In genomic region chr8:118380058-118380457, GRCm38 (mm10) we compare ENCODE assay signal across 13 mouse cellular contexts.
A peak's percentile ranks its signal among the peaks of the same experiment; 100 is the strongest.
DNase-seq lines count a peak whose midpoint lies in the region; ATAC-seq lines count a peak whose summit lies in the region.
"Had no signal": no experiment of that assay in that cellular context is flagged by ENCODE, and none has a peak within 500 bp of the region (broad histone marks: within the 10 kb centered on the region; RNA-seq: fewer than 3 reads in every experiment).

No protein-coding gene starts in this region.

- ATAC-seq in neural tube, embryonic 11.5 days (ENCODE audit: insufficient read depth, low FRiP score, low TSS enrichment), result 0 out of 2 replicates have a peak, but pooled peaks have one; percentile 20
- peak; percentile 41 for ATAC-seq in hindbrain, embryonic 15.5 days (ENCODE audit: low FRiP score, low read depth)
- ATAC-seq in neural tube, embryonic 14.5 days (ENCODE audit: low read depth), result peak; percentile 58

- no peaks in the 10 kb centered on the region for H3K36me3 ChIP-seq in neural tube, embryonic 11.5 days (ENCODE audit: control insufficient read depth, insufficient read depth, low read length)
- H3K36me3 ChIP-seq in hindbrain, embryonic 15.5 days, result no peaks in the 10 kb centered on the region
- H3K36me3 ChIP-seq in neural tube, embryonic 14.5 days (ENCODE audit: control insufficient read depth, insufficient read depth, low read length), result no peaks in the 10 kb centered on the region
- H3K36me3 ChIP-seq: embryonic facial prominence, embryonic 15.5 days; limb, embryonic 15.5 days had no signal

- H3K9ac ChIP-seq in neural tube, embryonic 11.5 days (ENCODE audit: low read length), result no peak overlapping the region
- H3K9ac ChIP-seq in hindbrain, embryonic 15.5 days, result no peak overlapping the region
- H3K9ac ChIP-seq in neural tube, embryonic 14.5 days (replicated peaks; ENCODE audit: low read depth, low read length), result no peak overlapping the region
- H3K9ac ChIP-seq: embryonic facial prominence, embryonic 15.5 days; limb, embryonic 15.5 days; lung, embryonic 14.5 days had no signal

- 79% methylated on average over 8 of the region's 8 CpGs for WGBS in neural tube, embryonic 11.5 days
- 65% methylated on average over 8 of the region's 8 CpGs for WGBS in hindbrain, embryonic 15.5 days
- 56% methylated on average over 8 of the region's 8 CpGs for WGBS in neural tube, embryonic 14.5 days

- no peaks in the 10 kb centered on the region for H3K27me3 ChIP-seq in neural tube, embryonic 11.5 days (ENCODE audit: control insufficient read depth, insufficient read depth, low read length)
- H3K27me3 ChIP-seq in hindbrain, embryonic 15.5 days, result no peaks in the 10 kb centered on the region
- no peaks in the 10 kb centered on the region for H3K27me3 ChIP-seq in neural tube, embryonic 14.5 days (ENCODE audit: control insufficient read depth, insufficient read depth, low read length)
- H3K27me3 ChIP-seq: embryonic facial prominence, embryonic 15.5 days; limb, embryonic 15.5 days had no signal

- H3K9me3 ChIP-seq in neural tube, embryonic 11.5 days (ENCODE audit: control insufficient read depth, low read length), result no peaks in the 10 kb centered on the region
- no peaks in the 10 kb centered on the region for H3K9me3 ChIP-seq in hindbrain, embryonic 15.5 days
- H3K9me3 ChIP-seq in neural tube, embryonic 14.5 days (ENCODE audit: control insufficient read depth, low read length), result no peaks in the 10 kb centered on the region
- H3K9me3 ChIP-seq: embryonic facial prominence, embryonic 15.5 days; limb, embryonic 15.5 days had no signal

- H3K27ac ChIP-seq in neural tube, embryonic 11.5 days (ENCODE audit: low read depth, low read length), result no peak overlapping the region
- peak overlapping the region; percentile 75 for H3K27ac ChIP-seq in hindbrain, embryonic 15.5 days (replicated peaks)
- H3K27ac ChIP-seq in neural tube, embryonic 14.5 days (ENCODE audit: low read depth, low read length), result 0 out of 2 replicates have a peak overlapping the region, but pooled peaks have one; percentile 1
- H3K27ac ChIP-seq: embryonic facial prominence, embryonic 15.5 days; limb, embryonic 15.5 days had no signal

- peaks cover 7% of the 10 kb centered on the region; the same call in 1 of the 2 replicates for H3K4me1 ChIP-seq in neural tube, embryonic 11.5 days (ENCODE audit: control insufficient read depth, insufficient read depth, low read length)
- peaks cover 32% of the 10 kb centered on the region for H3K4me1 ChIP-seq in hindbrain, embryonic 15.5 days (replicated peaks)
- peaks cover 10% of the 10 kb centered on the region; the same call in 1 of the 2 replicates for H3K4me1 ChIP-seq in neural tube, embryonic 14.5 days (ENCODE audit: control insufficient read depth, insufficient read depth, low read length)

- DNase-seq in heart, adult 11 months, result peak; percentile 79
- DNase-seq in heart, postnatal 4 days, result no peak
- DNase-seq in neural tube, embryonic 11.5 days (ENCODE audit: low spot score), result no peak
- DNase-seq in neural tube, embryonic 10.5 days (ENCODE audit: extremely low spot score, low spot score), result no peak
- no peak for DNase-seq in adrenal gland, postnatal 4 days (ENCODE audit: low spot score in 2 of 2)
- DNase-seq in kidney, postnatal 4 days, result no peak
- DNase-seq: adrenal gland, postnatal 14 days; kidney, postnatal 10 days; lung, embryonic 14.5 days had no signal

- no peak overlapping the region for H3K4me3 ChIP-seq in neural tube, embryonic 11.5 days (ENCODE audit: low read depth, low read length)
- H3K4me3 ChIP-seq in hindbrain, embryonic 15.5 days, result no peak overlapping the region
- H3K4me3 ChIP-seq in neural tube, embryonic 14.5 days (ENCODE audit: low read depth, low read length), result no peak overlapping the region
- H3K4me3 ChIP-seq: embryonic facial prominence, embryonic 15.5 days; limb, embryonic 15.5 days had no signal

- no peak overlapping the region for H3K4me2 ChIP-seq in neural tube, embryonic 11.5 days (ENCODE audit: low read depth)
- H3K4me2 ChIP-seq in hindbrain, embryonic 15.5 days, result no peak overlapping the region
- H3K4me2 ChIP-seq in neural tube, embryonic 14.5 days (ENCODE audit: low read depth, low read length), result no peak overlapping the region
- H3K4me2 ChIP-seq: embryonic facial prominence, embryonic 15.5 days; limb, embryonic 15.5 days; lung, embryonic 14.5 days had no signal
